Mouse (Mus musculus) bone marrow macrophage, adult 2 months (primary cell): ENCODE results near the gene Tsc2.

Source experiments
- CTCF ChIP-seq: IDR thresholded peaks from 2 replicates; pipeline ENCODE4 v1.5.1; 2012; ENCODE audit warnings: low read depth, mild to moderate bottlenecking, low read length, moderate library complexity
- POLR2A ChIP-seq: IDR thresholded peaks from 2 replicates; pipeline ENCODE4 v1.6.1; 2012; ENCODE audit warnings: mild to moderate bottlenecking, low read depth, low read length, borderline replicate concordance

- no peak for TF ChIP-seq CTCF
- TF ChIP-seq POLR2A = no peak
Observed at GRCm38 (mm10) chr17:24638214-24638613, 5.8 kb upstream of the Tsc2 start.
